Mouse (Mus musculus): Measurements from ENCODE around the gene Gm19345. TPM values are rescaled to one million over a fixed set of nuclear protein-coding genes. Genes with fewer than 3 reads are reported as not detected.

Gm19345 gene
- polyA plus RNA-seq (2017; shearing (Covaris generic)), result not detected

GRCm38 (mm10) chr7:19851858-19852570, at the start of gene Gm19345:
Gm19345 (plus strand) TSS chr7:19852003.

GRCm38 (mm10) chr7:19822604-19823058, 29.2 kb upstream of the Gm19345 start, which contains the start of gene Bcl3:
Bcl3 (minus strand) TSS chr7:19822770.

GRCm38 (mm10) chr7:19861199-19861598, 9.4 kb downstream of the Gm19345 start, which contains the start of gene Ceacam16:
Ceacam16 (minus strand) TSS chr7:19861299.

GRCm38 (mm10) chr7:19887849-19888248, 36.0 kb downstream of the Gm19345 start, which contains the start of gene Ceacam19:
Ceacam19 (minus strand) TSS chr7:19887965.

Other genes with a start within 250 kb of the Gm19345 start
- 10 to 100 TPM; 59.6 to 76.8 TPM for gene Clasrp, start 247.5 kb upstream of the Gm19345 start, polyA plus RNA-seq (2017; shearing (Covaris generic))
- 100 to 1,000 TPM in 1 of 2 experiments, 10 to 100 TPM in 1; 95.9 to 105 TPM for gene Relb, start 222.6 kb upstream of the Gm19345 start, polyA plus RNA-seq (2017; shearing (Covaris generic))
- gene Clptm1, start 187.0 kb upstream of the Gm19345 start, polyA plus RNA-seq (2017; shearing (Covaris generic)), result 100 to 1,000 TPM; 150 to 152 TPM
- gene Apoc2, start 174.1 kb upstream of the Gm19345 start, polyA plus RNA-seq (2017; shearing (Covaris generic)), result not detected
- gene Gm44805, start 170.6 kb upstream of the Gm19345 start, polyA plus RNA-seq (2017; shearing (Covaris generic)), result not detected
- gene Apoc4, start 170.5 kb upstream of the Gm19345 start, polyA plus RNA-seq (2017; shearing (Covaris generic)), result under 1 TPM in 1 of 2 experiments, not detected in 1; 0.07 TPM
- gene Apoc1, start 159.3 kb upstream of the Gm19345 start, polyA plus RNA-seq (2017; shearing (Covaris generic)), result 1 to 10 TPM in 1 of 2 experiments, not detected in 1; 1.5 TPM
- gene Apoe, start 152.8 kb upstream of the Gm19345 start, polyA plus RNA-seq (2017; shearing (Covaris generic)), result 10 to 100 TPM; 10.9 to 46.1 TPM
- gene Tomm40, start 136.6 kb upstream of the Gm19345 start, polyA plus RNA-seq (2017; shearing (Covaris generic)), result 10 to 100 TPM; 74.3 to 77.1 TPM
- under 1 TPM; 0.10 to 0.84 TPM for gene Nectin2, start 101.5 kb upstream of the Gm19345 start, polyA plus RNA-seq (2017; shearing (Covaris generic))
- gene Bcam, start 81.0 kb upstream of the Gm19345 start, polyA plus RNA-seq (2017; shearing (Covaris generic)), result 10 to 100 TPM in 1 of 2 experiments, 1 to 10 TPM in 1; 2.3 to 15.9 TPM
- gene Cblc, start 55.2 kb upstream of the Gm19345 start, polyA plus RNA-seq (2017; shearing (Covaris generic)), result 1 to 10 TPM in 1 of 2 experiments, under 1 TPM in 1; 0.25 to 1.3 TPM
- 100 to 1,000 TPM in 1 of 2 experiments, 10 to 100 TPM in 1; 88.9 to 130 TPM for gene Bcl3, start 29.2 kb upstream of the Gm19345 start, polyA plus RNA-seq (2017; shearing (Covaris generic))
- under 1 TPM in 1 of 2 experiments, not detected in 1; 0.10 TPM for gene Ceacam16, start 9.3 kb downstream of the Gm19345 start, polyA plus RNA-seq (2017; shearing (Covaris generic))
- under 1 TPM in 1 of 2 experiments, not detected in 1; 0.06 TPM for gene Ceacam19, start 36.0 kb downstream of the Gm19345 start, polyA plus RNA-seq (2017; shearing (Covaris generic))
- gene Pvr, start 69.2 kb downstream of the Gm19345 start, polyA plus RNA-seq (2017; shearing (Covaris generic)), result 10 to 100 TPM; 27.5 to 32.5 TPM
- gene Igsf23, start 98.8 kb downstream of the Gm19345 start, polyA plus RNA-seq (2017; shearing (Covaris generic)), result 10 to 100 TPM in 1 of 2 experiments, 1 to 10 TPM in 1; 8.9 to 26.5 TPM
- 1 to 10 TPM in 1 of 2 experiments, under 1 TPM in 1; 0.49 to 1.5 TPM for gene Ceacam20, start 113.4 kb downstream of the Gm19345 start, polyA plus RNA-seq (2017; shearing (Covaris generic))
- under 1 TPM; 0.16 to 0.34 TPM for gene Nlrp9b, start 139.5 kb downstream of the Gm19345 start, polyA plus RNA-seq (2017; shearing (Covaris generic))
- gene Vmn1r91, start 247.7 kb downstream of the Gm19345 start, polyA plus RNA-seq (2017; shearing (Covaris generic)), result 1 to 10 TPM in 1 of 2 experiments, under 1 TPM in 1; 0.16 to 2.1 TPM